Mouse (Mus musculus) embryo, embryonic 11.5 days (tissue): ENCODE results near the gene Gabarap.
"Not testable (repeated sequence)": the region's sequence is repeated elsewhere in the genome, so short reads cannot be mapped to it uniquely, and the experiment has no call there.

ENCODE experiments used
- DNase-seq: peaks from one replicate; pipeline ENCODE4 v3.0.0-alpha.2; 2012; ENCODE audit warnings: low read depth, low spot score

Gene Gabarap

GRCm38 (mm10) chr11:69990850-69991691 is at the start of gene Gabarap:
TSS of gene Gabarap (plus strand) at chr11:69991143.
- DNase-seq, result peak; percentile 90

DNA sequence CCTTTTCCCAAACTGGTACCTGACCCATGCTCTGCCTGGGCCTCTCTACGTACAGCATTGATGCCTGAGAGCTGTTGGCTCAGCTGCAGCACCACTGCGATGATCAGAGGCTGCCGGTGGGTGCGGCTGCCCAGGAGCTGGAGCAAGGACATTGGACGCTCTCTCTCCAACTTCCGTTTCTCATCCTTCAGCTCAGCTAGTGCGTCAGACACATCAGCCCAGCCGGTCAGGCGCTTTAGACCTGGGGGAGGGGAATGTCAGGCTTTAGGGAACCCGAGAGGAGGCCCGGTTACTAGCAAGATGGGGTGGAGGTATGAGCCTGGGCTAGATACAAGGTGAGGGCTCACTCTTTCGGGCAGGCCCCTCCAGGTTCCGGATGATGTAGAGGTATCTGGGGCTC is 45.7 kb upstream of the Gabarap start:
- DNase-seq, result no peak

- no peak for DNase-seq
Observed at GRCm38 (mm10) chr11:69945997-69946891, 44.7 kb upstream of the Gabarap start.

DNA sequence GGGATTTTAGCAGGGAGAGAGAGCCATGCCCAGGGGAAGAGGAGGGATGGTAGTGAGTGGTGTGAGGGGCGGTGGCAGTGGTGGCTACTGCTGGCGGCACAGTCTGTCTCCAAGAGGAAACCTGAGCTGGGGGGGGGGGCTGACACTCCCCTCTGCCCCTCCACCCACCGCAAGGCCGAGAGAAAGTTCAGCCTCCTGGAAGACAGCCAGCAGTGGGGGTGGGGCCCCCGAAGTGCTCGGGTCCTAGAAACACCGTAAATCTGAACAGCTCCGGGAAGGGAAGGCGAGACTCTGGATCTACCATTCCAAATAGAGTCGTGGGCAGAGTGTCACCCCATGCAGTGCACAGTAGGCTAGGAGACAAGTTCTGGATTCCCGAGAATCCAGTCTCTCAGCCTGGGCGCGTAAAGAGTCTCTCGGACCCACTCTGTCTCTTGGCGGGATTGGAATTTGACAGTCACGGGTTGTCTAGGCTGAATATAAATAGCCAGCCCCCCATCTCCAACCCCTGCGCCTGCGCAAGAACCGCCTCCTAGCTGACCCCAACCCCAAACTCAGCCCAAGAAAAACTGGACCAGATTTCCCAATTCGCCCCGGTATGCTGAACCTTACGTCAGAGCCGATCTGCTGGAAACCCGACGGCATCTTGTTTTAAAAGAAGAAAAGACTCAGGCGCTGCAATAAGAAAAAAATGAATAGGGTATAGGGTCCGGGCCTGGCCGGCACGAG is 43.4 kb upstream of the Gabarap start:
- DNase-seq, result peak; percentile 46

DNA sequence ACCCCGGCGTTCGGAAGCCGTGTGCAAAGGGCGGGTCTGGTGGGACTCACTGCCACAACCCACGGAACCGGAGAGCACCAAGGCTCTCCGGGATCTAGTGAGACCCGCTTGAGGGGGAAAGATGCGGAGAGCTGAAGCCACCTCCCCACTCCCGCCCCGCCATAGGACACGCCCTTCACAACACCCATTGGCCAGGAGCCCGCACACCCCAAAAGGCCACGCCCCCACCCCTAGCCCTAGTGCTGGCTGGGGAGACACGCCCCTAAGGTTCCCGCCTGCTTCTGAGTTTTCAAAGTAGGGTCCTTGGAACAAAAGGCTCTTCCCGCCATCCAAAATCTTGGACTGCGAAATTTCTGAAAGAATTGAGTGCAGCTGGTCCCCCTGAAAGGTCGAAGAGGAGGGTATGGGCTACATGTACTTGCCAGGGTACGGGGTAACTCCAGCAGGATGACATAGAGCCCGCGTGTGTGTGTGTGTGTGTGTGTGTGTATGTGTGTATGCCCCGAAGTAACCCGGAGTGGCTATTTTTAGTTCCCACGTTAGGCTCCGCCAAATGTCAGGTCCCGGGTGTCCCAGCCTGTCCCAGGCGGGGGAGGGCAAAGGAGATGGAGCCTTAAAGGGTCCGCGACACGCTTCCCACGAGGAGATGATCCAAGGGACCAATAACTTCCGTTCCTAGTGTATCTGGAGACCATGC is 42.7 kb upstream of the Gabarap start, which contains the start of gene Slc2a4:
Slc2a4 (minus strand) TSS at position 123 of the 697 bp plus-strand sequence.
- peak; percentile 93 for DNase-seq

DNA sequence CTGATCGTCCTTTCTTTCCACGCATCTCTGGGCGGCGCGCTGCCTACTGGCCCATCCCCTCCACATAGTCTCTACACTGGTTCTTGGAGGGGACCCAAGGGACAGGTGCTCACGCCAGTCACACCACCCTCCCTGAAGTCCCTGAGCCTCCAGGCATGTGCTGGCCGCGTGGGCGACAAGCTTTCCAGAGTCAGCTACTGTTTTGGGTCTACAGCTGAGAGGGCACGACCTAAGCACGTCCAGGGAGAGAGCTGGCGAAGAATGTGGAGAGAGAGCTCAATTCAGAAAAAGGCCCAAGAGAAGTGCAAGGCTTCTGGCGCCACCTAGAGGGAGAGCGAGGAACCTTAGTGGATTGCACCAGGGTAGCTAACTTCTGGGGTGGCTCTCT is 42.2 kb upstream of the Gabarap start:
- DNase-seq, result peak; percentile 83

DNA sequence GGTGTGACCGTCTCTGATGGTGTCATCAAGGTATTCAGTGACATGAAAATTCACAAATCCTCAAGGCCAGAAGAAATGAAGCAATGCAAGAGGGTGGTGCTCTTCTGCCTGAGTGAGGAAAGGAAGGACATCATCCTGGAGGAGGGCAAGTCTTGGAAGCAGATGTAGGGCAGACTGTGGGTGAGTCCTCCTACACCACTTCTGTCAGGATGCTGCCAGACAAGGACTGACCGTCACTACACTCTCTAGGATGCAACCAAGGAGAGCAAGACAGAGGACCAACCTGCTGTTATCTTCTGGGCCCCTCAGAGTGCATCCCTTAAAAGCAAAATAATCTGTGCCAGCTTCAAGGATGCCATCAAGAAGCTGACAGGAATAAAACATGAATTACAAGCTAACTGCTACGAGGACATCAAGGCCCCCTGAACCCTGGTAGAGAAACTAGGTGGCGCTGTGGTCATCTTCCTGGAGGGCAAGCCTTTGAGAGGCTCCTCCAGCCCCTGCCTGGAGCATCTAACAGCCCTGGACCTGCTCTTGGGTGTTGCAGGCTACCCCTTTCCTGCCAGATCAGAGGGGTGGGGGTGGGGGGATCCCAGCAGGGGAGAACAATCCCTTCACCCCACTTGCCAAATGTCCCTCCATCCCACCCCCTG is 40.0 kb upstream of the Gabarap start:
- DNase-seq, result no peak

GRCm38 (mm10) chr11:69952274-69952673 is 38.7 kb upstream of the Gabarap start:
- DNase-seq, result no peak

DNA sequence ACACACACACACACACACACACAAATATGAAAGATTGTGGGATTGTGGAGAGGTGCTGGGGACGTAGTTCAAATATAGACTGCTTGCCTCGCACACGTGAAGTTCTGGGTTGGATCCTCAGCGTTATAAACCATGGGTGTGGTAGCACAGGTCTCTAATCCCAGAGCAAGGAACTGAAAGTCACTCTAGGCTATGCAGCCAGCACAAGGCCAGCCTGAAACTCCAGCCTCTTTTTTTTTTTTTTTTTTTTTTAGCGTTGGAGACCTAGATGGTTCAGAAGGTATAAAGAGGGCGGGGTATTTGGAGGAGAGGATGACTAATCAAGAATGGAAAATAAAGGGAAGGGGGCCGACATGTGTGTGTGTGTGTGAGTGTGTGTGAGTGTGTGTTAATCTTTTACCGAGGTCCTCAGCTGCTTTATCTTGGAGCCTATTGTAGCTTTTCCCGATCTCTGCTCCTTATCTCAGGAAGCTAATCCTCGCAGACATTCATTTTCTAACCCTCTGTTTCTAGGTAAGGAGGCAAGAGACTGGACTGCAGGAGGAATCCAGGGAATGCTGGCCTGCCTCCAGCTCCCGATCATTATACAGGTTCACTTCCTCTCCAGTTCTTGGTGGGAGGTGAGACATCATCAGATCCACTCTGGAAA is 37.6 kb upstream of the Gabarap start:
- no peak for DNase-seq

- DNase-seq, result not testable (repeated sequence)
Observed at GRCm38 (mm10) chr11:69955618-69956017, 35.3 kb upstream of the Gabarap start.

DNA sequence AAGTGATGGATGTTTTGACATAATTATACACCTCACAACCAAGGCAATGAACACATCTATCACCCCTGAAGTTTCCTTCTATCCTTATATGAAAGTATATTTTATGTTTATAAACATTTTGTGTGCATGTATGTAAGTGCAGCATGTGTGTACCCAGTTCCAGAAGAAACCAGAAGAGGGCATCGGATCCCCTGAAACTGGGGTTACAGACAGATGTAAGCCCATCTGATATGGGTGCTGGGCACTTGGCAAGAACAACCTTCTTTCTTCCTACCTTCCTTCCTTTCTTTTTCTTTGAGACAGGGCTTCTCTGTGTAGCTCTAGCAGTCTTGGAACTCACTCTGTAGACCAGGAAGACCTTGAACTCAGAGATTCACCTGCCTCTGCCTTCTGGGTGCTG is 34.7 kb upstream of the Gabarap start:
- DNase-seq, result no peak

GRCm38 (mm10) chr11:69960616-69961015 is 30.3 kb upstream of the Gabarap start:
- DNase-seq, result no peak

DNA sequence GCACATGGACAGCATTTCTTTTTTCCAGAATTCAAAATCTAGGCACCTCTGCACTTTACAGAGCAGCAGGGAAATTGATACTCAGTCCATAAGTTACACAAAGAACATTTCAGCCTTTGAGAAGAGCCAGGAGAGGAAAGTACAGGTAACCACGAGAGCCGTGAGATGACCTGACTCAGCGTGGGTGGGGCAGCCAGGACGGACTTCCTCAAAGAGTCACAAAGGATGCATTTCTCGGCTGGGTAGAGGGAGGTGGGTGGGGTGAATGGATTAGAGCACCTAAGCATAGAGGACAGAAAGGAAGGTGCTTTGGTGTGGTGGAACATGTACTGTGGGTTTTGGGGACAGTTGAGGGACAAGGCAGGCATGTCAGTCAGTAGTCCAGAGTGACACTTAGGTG is 29.1 kb upstream of the Gabarap start:
- DNase-seq, result no peak

DNA sequence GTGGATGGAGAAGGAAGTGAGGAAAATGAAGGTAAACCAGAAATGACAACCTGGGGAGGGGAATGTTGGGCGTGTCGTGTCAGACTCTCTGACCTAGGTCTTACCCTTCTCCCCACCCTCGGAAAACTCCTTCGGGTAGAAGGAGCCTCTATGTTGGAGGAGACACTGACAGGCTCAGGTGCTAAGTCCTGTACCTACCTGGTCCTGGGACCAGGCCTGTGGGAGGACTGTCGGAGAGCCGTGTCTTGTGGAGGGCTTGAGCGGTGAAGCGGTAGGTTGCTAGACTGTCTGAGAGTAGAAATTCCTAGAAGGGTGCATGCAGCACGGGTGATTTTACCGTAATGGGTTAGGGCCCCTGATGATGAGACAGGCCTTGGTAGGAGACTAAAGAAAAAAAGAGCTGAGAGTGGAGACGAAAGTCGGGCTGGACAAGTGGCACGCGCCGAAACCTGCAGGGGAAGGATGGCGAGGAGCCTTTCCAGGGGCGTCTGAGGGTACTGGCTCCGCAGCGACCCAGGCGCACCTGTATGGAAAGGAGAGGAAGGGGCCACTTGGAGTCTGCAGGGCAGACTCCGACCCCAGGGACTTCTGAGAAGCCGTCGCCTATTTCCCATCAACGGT is 26.2 kb upstream of the Gabarap start, which contains the start of gene Cldn7:
Cldn7 (plus strand) TSS at position 130 of the 621 bp plus-strand sequence.
- no peak for DNase-seq

- DNase-seq, result no peak
Observed at GRCm38 (mm10) chr11:69965271-69966005, 25.5 kb upstream of the Gabarap start.

DNA sequence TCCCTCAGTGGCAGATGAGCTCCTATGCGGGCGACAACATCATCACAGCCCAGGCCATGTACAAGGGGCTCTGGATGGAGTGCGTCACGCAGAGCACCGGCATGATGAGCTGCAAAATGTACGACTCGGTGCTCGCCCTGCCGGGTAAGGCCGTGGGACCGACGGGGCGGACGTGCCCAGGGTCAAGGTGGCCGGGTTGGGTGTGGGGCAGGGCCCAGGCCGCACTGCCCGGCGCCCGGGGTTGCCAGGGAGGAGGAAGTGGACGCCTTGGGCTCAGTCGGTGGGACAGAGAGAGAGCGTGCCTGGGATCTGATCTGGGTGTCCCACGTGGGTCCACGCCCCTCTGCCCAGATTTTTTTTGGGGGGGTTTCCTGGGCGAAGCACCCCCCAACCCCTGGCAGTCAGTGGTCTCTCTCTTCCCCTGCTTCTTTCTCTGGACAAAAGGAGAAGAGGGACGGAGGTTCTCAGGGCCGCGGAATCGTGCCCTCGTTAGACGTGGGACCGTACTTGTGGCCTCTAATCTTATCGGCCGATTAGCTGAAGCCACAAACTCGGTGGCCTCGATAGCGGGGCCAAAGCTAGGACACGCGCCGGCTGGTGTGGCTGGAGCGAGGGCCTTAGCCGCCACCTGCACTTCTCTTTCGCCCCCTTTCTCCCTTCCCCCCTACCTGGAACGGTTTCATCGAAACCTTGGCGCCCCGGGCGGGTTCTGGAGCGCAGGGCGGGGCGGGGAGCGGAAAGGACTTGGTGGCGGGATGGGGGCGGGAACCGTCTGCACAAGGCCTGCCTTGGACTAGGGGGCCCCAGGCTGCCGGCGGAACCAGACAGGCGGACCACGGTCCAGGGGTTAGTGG is 24.7 kb upstream of the Gabarap start:
- DNase-seq, result no peak

DNA sequence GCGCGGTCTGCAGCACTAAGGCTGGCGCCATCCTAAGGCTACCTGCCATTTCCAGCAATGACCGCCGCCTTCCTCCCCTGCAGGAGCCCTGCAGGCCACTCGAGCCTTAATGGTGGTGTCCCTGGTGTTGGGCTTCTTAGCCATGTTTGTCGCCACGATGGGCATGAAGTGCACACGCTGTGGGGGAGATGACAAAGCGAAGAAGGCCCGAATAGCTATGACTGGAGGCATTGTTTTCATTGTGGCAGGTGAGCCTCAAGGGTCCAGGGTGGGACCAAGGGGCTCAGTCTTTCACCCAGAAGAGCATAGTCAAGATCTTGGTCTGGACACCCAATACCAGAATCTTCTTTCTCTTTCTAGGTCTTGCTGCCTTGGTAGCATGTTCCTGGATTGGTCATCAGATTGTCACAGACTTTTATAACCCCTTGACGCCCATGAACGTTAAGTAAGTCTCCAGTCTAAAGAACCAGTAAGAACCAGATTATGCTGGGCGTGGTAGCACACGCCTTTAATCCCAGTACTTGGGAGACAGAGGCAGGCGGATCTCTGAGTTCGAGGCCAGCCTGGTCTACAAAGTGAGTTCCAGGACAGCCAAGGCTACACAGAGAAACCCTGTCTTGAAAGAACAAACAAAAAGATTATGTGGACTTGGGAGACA is 24.0 kb upstream of the Gabarap start:
- DNase-seq, result no peak
